Mouse (Mus musculus): Measurements from ENCODE around the gene Tex261.
"Not testable (repeated sequence)": the region's sequence is repeated elsewhere in the genome, so short reads cannot be mapped to it uniquely, and the experiment has no call there.

Tex261 gene

DNA sequence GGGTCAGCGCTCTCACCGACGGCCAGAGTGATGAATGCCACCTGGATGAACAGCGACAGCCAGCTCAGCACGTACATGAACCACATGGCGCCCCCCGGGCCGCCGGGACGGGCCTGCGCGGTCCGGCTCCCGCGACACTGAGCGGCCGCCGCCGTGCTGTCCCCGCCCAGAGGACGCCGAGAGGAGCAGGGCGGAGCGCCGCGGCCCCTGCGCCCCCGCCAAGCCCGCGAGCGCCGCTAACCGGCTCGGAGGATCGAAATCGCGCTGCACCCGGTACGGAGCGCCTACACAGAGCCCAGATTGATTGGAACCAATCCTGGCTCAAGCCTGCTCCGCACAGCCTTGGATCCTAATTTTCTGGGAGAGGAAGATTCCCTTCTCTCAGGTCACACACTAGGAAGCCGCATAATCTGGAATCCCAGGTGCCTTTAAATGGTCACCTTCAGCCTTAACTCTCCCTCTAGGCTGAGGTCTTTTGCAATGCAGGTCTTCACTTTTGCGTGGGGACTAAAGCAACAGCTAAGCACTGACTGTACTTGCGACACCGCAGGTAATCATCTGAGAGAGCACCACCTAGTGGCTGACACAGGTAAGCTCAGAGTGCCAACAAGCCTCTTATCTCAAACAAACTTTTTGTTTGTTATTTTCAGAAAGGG is at the start of gene Tex261:
TSS of gene Tex261 (minus strand) at position 176 of the 656 bp plus-strand sequence.
- DNase-seq, result peak; percentile 94 to 97

DNA sequence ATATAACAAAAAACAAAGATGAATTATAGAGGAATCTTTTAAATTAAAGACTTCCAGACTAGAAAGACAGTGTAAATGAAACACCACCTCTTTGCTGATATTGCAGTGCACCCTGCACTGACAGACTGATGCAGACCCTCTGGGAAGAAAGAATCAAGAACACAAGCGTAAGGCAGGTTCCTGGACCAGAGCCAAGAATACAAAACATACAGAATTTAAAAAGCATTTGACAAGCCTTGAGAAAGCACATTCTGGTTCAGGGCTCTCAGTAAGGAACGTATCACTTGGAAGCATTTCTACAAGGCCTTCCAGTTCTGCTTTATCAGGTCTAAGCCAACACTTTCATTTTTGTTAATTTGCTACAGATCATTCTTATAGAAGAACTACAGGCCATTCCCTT is 46.2 kb upstream of the Tex261 start:
- DNase-seq, result no peak

DNA sequence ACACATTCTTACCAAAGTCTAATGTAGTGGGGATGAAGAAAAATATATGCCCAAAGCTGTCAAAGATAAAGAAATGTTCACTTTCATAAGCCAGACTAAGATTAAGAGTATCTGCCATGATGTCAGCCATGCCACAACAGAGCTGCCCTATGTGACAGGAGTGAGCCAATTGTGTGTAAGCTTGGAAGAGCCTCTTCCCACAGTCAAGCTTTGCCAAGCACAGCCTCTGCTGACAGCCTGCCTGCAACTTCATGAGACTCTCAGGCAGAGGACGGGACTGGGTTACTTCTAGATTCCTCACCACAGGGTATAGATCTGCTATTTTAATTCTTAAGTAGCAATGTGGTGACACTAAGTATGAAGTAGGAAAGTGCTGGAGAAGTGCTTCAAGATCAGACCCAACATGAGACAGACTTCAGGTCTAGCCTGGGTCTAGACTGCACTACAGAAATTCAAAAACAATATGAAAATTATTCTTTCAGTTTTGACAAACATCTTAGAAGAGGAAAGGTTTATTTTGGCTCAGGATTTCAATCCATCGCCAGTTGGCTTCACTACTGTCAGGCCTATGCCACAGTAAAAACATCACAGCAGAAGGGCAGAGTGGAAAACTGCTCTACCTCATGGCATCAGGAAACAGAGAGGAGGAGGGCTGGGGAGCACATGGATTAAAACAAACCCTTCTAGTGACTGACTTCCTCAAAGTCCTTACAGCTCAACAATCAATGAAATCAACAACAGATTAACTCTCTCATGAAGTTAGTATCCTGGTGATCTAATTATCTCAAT is 45.3 kb upstream of the Tex261 start:
- DNase-seq, result no peak

DNA sequence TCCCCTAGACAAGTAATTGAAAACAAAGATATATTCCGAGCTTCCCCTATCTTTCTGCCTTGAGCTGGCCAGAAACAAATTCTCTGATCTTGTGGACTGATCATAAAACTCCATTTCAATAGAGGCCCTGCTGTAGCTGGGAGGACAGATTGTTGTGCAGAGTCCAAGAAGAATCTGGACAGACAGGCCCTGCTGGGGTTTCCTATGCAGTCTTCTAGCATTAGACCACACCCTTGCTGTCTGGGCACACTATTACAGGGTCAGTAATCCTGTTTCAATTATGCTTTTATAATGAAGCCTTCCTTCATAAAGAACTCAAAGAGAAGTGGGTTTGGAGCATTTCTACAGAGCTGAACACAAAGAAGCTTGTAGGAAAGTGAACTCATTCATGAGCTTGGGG is 43.4 kb upstream of the Tex261 start:
- no peak for DNase-seq

DNA sequence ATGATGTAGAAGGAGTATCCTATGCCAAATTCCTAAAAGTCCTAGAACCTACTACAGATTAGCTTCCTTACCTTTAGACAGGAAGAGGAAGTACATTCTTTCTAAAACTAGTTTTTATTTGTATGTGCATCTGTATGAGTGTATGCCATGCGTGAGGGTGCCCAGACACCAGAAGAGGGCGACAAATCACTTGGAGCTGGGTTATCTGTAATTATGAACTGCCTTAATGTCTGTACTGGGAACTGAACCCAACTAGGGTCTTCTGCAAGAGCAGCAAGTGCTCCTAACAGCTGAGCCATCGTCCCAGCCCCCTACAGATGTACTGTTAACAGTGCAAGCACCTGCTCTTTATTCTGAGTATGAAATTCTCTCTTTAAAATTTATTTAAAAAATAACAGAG is 40.2 kb upstream of the Tex261 start:
- no peak for DNase-seq

DNA sequence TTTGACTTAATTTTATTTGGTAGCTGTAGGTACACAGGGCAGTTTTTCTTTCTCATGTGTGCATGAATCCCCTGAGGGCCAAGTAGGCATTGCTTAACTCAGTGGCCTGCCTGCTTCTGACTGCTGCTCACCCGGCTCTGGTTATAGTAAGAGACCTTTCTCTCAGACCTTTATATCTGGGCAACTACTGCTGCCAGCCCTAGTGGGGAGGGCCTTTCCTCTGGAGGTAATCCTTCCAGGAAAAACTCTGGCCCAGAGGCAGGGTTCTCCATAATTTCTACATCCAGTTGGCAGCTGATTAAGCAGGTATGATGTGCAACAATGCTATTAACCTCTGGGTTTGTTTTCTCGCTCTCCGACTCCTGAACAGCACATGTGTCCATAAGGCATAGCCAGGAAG is 27.2 kb upstream of the Tex261 start:
- DNase-seq, result no peak

DNA sequence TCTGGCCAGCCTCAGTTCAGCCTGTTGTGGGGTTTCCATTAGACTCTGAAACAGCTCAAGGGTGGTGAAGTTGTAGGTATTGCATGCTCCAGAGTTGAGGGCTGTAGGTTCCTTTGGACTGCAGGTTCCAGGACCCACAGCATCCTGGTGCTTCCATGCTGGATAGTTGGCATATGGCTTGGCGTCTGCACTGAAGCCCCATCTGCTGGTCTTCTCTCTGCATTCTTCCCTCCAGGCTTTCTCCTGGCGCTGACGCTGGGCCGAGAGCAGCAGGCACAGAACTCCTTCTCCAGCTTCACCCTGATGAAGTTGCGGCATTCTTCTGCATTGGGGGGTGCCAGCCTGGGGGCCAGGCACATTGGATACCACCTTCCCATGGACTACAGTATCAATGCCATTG is 26.4 kb upstream of the Tex261 start:
- peak in 1 of 2 experiments; percentile 32 for DNase-seq

DNA sequence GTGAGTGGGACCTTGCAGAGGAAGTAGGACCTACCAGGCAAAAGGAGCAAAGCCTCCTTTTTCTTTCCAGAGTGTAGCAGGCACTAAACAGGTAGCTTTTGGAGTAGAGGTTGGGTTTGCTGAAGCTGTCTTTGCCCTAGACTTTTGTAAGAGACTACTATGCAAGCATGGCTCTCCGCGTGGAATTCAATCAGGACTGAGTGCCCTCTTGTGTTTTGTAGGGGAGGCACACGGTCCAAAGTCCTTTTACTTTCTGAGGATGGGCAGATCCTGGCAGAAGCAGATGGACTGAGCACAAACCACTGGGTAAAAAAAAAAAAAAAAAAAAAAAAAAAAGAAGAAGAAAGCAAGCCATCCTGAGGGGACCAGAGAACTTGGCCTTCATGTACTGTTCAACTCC is 21.1 kb upstream of the Tex261 start:
- DNase-seq, result no peak

DNA sequence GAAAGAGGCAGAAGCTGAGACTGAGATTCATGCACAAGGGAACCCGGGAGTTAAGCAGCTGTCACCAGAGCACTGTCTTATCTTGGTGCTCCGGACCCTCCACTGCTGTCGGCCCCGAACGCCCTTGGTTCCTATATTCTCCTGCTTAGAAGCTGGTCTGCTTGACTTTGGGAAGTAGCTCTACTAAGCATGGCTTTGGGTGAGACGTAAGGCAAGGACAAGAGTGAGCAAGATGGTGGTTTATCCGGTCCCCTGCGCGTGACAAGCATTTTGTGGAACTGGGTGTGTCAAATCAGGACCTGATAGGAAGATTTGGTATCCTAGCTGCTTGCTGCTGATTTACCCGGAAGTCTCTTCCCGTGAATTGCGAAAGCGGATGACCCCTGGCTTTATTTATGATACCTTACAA is 19.9 kb upstream of the Tex261 start:
- peak in 1 of 2 experiments; percentile 20 for DNase-seq

DNA sequence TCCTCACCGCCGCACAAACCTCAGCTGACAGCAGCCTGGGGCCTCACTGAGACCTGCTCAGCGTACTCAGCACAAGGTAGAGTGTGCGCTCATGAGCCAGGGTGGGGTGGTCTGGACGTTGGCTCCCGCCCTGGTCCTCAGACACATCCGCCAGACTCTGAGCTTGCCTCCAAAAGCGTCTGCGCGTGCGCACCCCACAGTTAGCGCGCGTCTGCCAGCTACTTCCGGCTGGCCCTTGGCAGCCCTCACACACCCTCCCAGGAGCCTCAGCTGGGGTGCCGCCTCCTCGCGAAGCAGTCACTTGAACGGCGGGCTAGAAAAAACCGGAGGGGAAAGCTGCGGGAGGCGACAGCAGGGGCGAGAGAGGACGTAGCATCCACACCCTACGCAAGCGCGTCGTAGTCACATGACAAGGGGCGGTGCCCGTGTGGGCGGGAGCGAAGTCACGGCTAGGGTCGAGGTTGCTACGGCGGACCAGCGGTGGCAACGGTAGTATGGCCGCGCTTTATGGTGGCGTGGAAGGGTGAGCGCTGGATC is 19.2 kb upstream of the Tex261 start, which contains the start of gene Nagk:
TSS of gene Nagk (plus strand) at position 223 of the 537 bp plus-strand sequence.
- peak; percentile 96 for DNase-seq

DNA sequence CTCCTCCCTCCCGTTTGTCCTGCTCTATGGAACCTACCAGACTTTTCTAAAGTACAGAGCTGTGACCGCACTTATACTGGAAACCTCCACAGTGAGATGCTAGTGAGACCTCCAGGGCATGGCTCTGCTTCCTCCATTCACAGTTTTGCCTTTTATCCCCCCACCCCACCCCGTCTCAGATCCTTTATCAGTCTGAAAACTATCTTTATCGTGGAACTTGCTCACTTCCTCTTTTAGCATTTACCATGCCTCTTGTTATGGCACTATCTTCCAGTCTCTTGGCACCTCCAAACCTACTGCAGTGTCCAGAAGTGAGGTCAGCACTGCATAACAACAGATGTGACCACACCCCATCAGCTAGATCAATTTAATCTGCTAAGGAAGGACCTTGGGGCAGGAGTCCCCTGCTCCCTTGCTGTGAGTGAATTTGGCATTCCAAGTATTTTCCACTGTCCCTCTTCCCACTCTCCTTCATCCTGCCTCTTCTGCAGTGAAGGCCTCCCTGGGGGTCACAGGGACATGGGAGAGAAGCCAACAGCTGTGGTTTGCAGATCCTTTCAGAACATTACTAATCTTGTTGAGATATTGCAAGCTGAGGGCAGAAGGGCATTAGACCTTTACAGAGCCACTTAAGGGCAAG is 15.8 kb upstream of the Tex261 start:
- no peak for DNase-seq

DNA sequence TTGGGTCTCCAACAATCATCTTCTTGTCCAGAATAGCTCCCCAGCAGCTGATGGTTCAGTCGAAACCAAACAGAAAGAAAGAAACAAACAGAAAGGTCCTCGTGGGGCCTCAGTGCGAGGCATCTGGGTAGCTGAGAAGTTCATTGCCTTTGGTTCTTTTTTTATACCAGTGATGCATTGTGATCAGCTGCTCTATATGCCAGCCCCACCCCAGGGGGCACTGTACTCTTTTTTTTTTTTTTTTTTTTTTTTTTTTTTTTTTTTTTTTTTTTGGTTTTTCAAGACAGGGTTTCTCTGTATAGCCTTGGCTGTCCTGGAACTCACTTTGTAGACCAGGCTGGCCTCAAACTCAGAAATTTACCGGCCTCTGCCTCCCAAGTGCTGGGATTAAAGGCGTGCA is 14.9 kb upstream of the Tex261 start:
- not testable (repeated sequence) for DNase-seq

DNA sequence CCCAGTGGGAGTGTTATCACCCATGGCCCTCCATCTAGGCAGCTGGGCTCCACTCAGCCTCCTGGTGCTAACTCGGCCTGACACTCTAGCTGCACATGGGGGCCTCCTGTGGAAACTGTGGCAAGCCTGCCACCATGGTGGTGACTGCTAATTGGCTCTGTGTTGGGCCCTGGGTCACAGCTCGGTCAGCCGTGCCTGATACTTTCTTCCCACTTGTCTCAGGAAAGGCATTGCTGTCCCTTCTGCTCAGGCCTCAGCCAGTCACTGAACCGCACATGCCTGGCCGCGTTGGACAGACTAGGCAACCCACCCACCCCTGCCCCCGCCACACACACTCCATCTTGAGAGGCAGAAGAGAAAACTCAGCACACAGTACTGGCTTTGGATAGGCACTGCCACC is 12.9 kb upstream of the Tex261 start:
- DNase-seq, result no peak

DNA sequence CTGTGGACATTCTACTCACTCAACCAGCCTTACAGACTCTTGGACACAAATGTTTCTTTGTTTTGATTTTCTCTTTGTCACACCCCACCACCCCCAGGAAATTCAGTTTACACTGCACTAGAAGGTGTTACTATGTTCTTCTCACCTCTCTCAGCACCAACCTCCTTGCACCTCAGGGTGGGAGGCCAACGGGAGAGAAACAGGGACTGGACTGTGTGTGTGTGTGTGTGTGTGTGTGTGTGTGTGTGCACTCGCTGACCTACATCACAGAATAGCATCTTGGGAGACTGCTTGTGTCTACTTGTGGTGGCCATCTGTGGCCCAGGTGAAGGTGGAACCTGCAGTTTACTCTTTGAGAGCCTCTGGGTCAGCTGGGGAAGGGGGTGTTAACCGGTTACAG is 10.8 kb upstream of the Tex261 start:
- no peak for DNase-seq

DNA sequence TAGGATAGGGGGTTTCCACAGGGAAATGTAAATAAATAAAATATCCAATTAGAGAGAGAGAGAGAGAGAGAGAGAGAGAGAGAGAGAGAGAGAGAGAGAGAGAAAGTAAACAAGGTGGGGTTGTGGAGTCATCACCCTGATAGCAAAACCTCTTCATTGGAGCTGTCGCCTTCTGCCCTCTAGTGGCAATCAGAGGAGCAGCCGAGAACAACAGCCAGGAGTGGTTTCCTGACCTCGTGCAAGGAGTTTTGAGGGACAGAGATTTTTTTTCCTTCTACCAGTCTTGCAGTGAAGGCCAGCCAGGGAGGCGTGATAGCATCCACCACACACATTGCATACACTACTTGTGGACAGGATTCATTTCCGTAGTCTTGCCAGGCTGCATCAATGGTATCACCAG is 3.4 kb upstream of the Tex261 start:
- DNase-seq, result peak; percentile 70 to 75

DNA sequence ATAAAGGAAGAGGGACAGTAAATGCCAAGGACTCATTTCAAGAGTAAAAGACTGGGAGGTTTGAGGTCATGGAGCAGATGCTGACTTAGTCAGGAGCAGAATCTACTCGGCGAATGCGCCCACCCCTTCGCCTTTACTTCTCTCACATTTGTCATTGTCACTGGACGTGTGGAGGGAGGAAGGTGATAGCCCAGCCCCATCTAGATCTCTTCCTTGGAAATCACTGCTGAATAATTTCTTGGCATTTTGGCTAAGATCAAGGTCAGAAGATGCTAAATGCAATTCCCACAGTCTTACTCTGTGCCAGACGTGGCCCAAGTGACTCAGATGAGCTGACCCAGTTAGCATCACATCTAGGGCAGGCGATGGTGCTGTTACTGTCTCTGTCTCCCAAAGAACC is 2.7 kb upstream of the Tex261 start:
- DNase-seq, result no peak

DNA sequence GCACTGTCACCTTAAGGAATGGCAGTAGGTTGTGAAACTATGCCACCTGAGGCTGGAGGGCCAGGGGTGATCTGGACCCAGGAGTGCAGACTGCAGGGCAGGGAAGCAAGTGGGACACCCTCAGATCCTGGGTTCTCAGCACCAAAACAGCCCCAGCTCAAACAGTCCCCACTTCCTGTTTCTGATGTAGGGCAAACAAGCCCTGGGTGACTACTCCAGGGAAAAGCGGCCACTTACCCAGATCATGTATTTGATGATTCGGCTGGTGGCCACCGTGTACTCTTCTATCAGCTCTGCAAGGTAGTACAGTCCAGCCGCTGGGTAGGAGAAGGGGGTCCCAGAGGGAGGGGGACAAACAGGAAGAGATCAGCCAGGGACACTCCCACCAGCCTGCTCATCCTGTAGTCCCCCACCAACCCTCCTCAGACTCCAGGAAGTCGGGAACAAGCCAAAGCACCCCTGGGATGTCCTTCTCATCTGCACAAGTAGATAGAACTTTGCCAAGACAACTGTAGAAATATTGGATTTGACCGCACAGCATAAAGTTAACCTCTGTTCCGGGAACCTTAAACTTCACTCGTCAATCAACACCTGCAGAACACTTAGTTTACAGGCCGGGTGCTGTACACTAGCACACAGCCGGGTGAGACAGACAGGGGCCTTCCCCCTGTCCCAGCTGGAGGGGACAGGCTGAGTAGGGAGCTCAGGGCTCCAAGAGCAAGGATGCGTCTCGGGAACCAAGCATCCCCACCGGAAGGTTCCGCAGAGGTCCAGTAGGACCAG is 641 bp downstream of the Tex261 start:
- DNase-seq, result peak; percentile 46 to 48

DNA sequence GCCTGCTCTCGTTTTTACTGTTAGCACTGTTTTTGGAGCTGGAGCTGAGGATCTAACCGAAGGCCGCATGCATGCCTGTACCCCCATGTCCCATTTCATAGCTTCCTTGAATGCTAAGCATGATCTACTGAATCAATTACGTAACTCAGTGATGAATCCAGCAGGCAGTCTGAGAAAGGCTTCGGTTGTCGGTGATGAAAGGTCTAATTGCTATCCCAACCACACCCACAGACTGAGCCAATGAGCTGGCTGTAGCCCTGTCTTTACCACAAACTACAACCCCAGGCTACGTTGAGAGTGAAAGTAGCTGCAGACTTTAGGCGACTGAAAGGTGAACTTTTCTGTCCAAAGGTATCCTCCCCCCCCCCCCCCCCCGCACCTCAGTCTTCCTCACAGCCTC is 1.5 kb downstream of the Tex261 start:
- no peak for DNase-seq

DNA sequence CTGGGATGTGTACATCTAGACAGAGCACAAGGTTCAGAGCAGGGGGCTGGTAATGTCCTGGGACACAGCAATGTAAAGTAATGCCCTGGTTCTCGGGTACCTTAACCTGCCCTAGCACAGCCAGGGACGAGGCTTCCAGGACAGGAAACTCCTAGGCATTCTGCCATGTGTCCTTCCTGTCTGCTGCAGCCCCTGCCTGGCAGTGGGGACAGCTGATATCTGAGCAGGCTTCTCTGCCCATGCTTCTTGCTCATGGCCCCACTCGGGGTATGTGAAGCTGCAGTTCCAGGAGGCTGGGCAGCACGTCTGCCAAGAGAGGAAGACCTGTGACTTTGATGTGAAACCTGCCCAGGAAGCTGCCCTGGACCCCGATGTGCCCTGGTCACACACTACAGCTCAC is 7.1 kb downstream of the Tex261 start:
- no peak for DNase-seq

DNA sequence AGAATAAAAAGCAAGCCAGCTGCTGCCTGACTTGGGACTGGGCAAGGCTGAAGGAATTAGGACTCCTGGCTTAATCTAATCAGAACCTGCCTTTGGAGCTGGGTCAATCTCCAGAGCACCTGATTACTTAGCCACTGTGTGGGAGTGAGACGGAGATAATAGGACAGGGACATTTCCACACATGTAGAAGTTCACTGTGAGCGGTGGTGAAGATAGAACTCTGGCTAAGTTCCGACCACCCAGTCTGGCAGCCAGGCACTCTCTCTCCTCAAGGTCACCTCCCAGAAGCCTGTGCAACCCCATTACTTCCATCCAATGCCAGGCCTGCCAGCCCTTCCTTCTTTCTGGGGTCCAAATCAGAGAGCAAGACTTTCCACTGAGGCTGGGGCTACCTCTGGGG is 8.6 kb downstream of the Tex261 start:
- no peak for DNase-seq

DNA sequence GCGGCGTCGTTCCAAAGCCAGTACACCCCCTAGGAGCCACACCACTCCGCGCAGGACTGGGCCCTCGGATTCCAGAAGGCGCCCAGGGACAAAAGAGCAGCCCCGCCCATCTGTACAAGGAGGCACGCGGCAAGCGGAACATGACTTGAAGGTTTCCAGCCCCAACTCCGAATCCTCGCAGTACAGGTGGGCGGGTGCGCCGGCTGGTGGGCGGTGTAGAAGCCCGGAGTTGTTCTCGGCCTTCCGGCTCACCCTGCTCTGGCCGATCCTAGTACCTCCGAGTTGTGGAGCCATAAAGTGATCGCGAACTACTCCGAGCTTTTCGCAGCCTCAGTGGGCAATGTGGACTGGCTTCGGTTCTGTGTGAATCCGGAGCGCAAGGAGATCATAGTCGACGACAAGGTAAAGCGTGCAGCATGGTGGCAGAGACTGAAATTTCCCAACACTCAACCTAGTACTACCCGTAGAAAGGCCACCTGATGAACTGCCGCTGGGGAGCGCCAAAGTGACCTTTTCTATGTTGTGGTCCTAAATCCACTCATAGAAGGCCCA is 12.7 kb downstream of the Tex261 start:
- peak in 1 of 2 experiments; percentile 36 for DNase-seq

DNA sequence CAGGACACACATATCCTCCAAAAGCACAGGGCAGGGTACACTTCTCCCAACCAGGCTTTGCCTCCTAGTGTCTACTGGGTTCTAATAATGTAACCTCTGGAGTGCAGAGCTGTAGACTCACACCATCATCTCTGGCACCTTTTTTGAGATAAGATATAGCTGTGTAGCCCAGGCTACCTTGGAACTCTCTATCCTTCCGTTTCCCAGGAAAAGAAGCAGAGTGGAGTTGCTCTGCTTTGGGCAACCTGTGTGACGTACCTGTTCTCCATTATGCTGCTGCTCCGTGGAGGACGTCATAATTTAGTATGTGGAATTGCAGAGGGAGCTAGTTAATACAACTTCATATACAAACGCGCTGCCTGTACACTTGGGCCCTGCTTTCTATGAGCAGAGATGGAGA is 13.3 kb downstream of the Tex261 start, which contains the start of gene Ankrd53:
TSS of gene Ankrd53 (plus strand) at position 301 of the 400 bp plus-strand sequence.
- DNase-seq, result no peak

Measured in cerebellum, postnatal 10 days (tissue).